Mouse (Mus musculus): ENCODE results near the gene Nop56.

- no peak for TF ChIP-seq CTCF (conservative IDR thresholded peaks at IDR 0.05; ENCODE audit: low read length)
- no peak for TF ChIP-seq NANOG (IDR thresholded peaks at IDR 0.05; ENCODE audit: borderline replicate concordance, low read length)
Measured at GRCm38 (mm10) chr2:130293009-130293408, 18.8 kb downstream of the Nop56 start.

Data from E14TG2a.4 (cell line).